Mouse (Mus musculus) forebrain, embryonic 13.5 days (tissue): ENCODE measurements around the gene Esr1. TPM values are rescaled to one million over a fixed set of nuclear protein-coding genes. Genes with fewer than 3 reads are reported as not detected.
A peak's percentile ranks its signal among the peaks of the same experiment; 100 is the strongest.

ENCODE experiments used
- ATAC-seq: fragments of 200-750 bp; cut with Nextera tagmentation; 2 replicates; pipeline ENCODE4 v1.8.0; 2017
- H3K27ac ChIP-seq: fragments of 300-500 bp; sonication (generic); 2 replicates; pipeline ENCODE4 v1.5.1; 2015; ENCODE audit warnings: inconsistent platforms, mild to moderate bottlenecking, moderate library complexity
- H3K27me3 ChIP-seq: fragments of 300-500 bp; sonication (generic); 2 replicates; pipeline ENCODE4 v1.6.1; 2015; ENCODE audit warnings: mild to moderate bottlenecking, inconsistent platforms
- H3K36me3 ChIP-seq: fragments of 300-500 bp; sonication (generic); 2 replicates; pipeline ENCODE4 v1.6.1; 2015; ENCODE audit warnings: mild to moderate bottlenecking, inconsistent platforms; ENCODE audit not compliant: poor library complexity, severe bottlenecking
- H3K4me1 ChIP-seq: fragments of 300-500 bp; sonication (generic); 2 replicates; pipeline ENCODE4 v1.6.1; 2015; ENCODE audit warnings: inconsistent platforms
- H3K4me2 ChIP-seq: fragments of 300-500 bp; sonication (generic); 2 replicates; pipeline ENCODE4 v1.6.1; 2015; ENCODE audit warnings: inconsistent platforms, mild to moderate bottlenecking, moderate library complexity
- H3K4me3 ChIP-seq: fragments of 300-500 bp; sonication (generic); 2 replicates; pipeline ENCODE4 v1.5.1; 2015; ENCODE audit warnings: mild to moderate bottlenecking, inconsistent platforms
- H3K9ac ChIP-seq: fragments of 300-500 bp; sonication (generic); 2 replicates; pipeline ENCODE4 v1.6.1; 2015; ENCODE audit warnings: mild to moderate bottlenecking, inconsistent platforms
- H3K9me3 ChIP-seq: fragments of 300-500 bp; sonication (generic); replicated peaks from 2 replicates; pipeline ENCODE4 v1.6.1; 2016; ENCODE audit warnings: inconsistent platforms
- whole genome bisulfite sequencing: fragments of 180-500 bp; shearing (Covaris S2); methylation state at CpG from one replicate; pipeline ENCODE4 v1.1.7; 2015; 5-methylcytosine and 5-hydroxymethylcytosine counted together
- polyA plus RNA-seq: library from polyadenylated mRNA; unstranded; fragments of >200 nt; fragmentation: Nextera tagmentation; extraction: Ambion mirVana; gene quantifications from 2 replicates; pipeline ENCODE4 v1.2.1, GENCODE M21; 2015

The Esr1 gene
- 0.04 TPM in 1 of 2 replicates, not detected in the other for polyA plus RNA-seq

- Histone ChIP-seq H3K4me3 (no peak within 1 kb of the TSS), H3K9ac (no peak within 1 kb of the TSS), H3K9me3 (no peaks in the 10 kb centered on the region), H3K27ac (no peak within 1 kb of the TSS), H3K36me3 (no peaks in the 10 kb centered on the region), H3K4me2 (no peak within 1 kb of the TSS), H3K27me3 (no peaks in the 10 kb centered on the region), H3K4me1 (no peaks in the 10 kb centered on the region)
- 45% methylated on average over 13 of the region's 13 CpGs for WGBS
- ATAC-seq = no peak
These were observed at the start of gene Esr1 for GRCm38 (mm10) chr10:4611386-4612155. TSS of gene Esr1 (plus strand) at chr10:4611593.

- Histone ChIP-seq H3K4me1 (no peaks in the 10 kb centered on the region), H3K27me3 (no peaks in the 10 kb centered on the region), H3K27ac (no peak overlapping the region), H3K9me3 (no peaks in the 10 kb centered on the region), H3K9ac (no peak overlapping the region), H3K4me3 (no peak overlapping the region), H3K36me3 (no peaks in the 10 kb centered on the region), H3K4me2 (no peak overlapping the region)
- no peak for ATAC-seq
- WGBS = 89% methylated on average over 1 of the region's 1 CpGs
These were observed 46.2 kb upstream of the Esr1 start for GRCm38 (mm10) chr10:4565148-4565547.

- 84% methylated on average over 4 of the region's 4 CpGs for WGBS
- H3K4me3 ChIP-seq = no peak overlapping the region
- no peak for ATAC-seq
These were observed 40.6 kb upstream of the Esr1 start for GRCm38 (mm10) chr10:4570778-4571177.

GRCm38 (mm10) chr10:4571304-4571703, 40.1 kb upstream of the Esr1 start:
- no peak overlapping the region for H3K4me3 ChIP-seq
- no peaks in the 10 kb centered on the region for H3K27me3 ChIP-seq
- no peak overlapping the region for H3K4me2 ChIP-seq
- no peaks in the 10 kb centered on the region for H3K4me1 ChIP-seq
- ATAC-seq = no peak
- WGBS = 61% methylated on average over 4 of the region's 4 CpGs
- no peaks in the 10 kb centered on the region for H3K36me3 ChIP-seq
- H3K9ac ChIP-seq = no peak overlapping the region
- no peaks in the 10 kb centered on the region for H3K9me3 ChIP-seq
- H3K27ac ChIP-seq = no peak overlapping the region

More at GRCm38 (mm10) chr10:4570778-4571177, 40.6 kb upstream of the Esr1 start:
- no peak overlapping the region for H3K9ac ChIP-seq
- no peaks in the 10 kb centered on the region for H3K27me3 ChIP-seq
- no peaks in the 10 kb centered on the region for H3K4me1 ChIP-seq
- H3K27ac ChIP-seq = no peak overlapping the region
- no peaks in the 10 kb centered on the region for H3K36me3 ChIP-seq
- no peaks in the 10 kb centered on the region for H3K9me3 ChIP-seq
- no peak overlapping the region for H3K4me2 ChIP-seq

GRCm38 (mm10) chr10:4581905-4582304, 29.5 kb upstream of the Esr1 start:
- Histone ChIP-seq H3K27ac (no peak overlapping the region), H3K4me2 (no peak overlapping the region), H3K36me3 (no peaks in the 10 kb centered on the region), H3K27me3 (no peaks in the 10 kb centered on the region), H3K4me1 (0 out of 2 replicates have a peak, but pooled peaks cover 4% of the 10 kb centered on the region), H3K4me3 (no peak overlapping the region), H3K9ac (no peak overlapping the region), H3K9me3 (no peaks in the 10 kb centered on the region)
- 72% methylated on average over 5 of the region's 5 CpGs for WGBS
- ATAC-seq = peak; percentile 91

GRCm38 (mm10) chr10:4586691-4587090, 24.7 kb upstream of the Esr1 start:
- Histone ChIP-seq H3K4me3 (no peak overlapping the region), H3K36me3 (no peaks in the 10 kb centered on the region), H3K27me3 (no peaks in the 10 kb centered on the region), H3K9me3 (no peaks in the 10 kb centered on the region), H3K9ac (no peak overlapping the region), H3K27ac (no peak overlapping the region), H3K4me2 (no peak overlapping the region), H3K4me1 (0 out of 2 replicates have a peak, but pooled peaks cover 4% of the 10 kb centered on the region)
- 88% methylated on average over 6 of the region's 6 CpGs for WGBS
- no peak for ATAC-seq

- Histone ChIP-seq H3K36me3 (no peaks in the 10 kb centered on the region), H3K27ac (no peak overlapping the region), H3K9me3 (no peaks in the 10 kb centered on the region), H3K27me3 (no peaks in the 10 kb centered on the region), H3K4me2 (no peak overlapping the region), H3K4me1 (no peaks in the 10 kb centered on the region), H3K9ac (no peak overlapping the region), H3K4me3 (no peak overlapping the region)
- no peak for ATAC-seq
- 83% methylated on average over 4 of the region's 4 CpGs for WGBS
These were observed 21.8 kb upstream of the Esr1 start for GRCm38 (mm10) chr10:4589576-4589975.

- no peaks in the 10 kb centered on the region for H3K9me3 ChIP-seq
- H3K4me1 ChIP-seq = no peaks in the 10 kb centered on the region
- H3K4me3 ChIP-seq = no peak overlapping the region
- H3K27me3 ChIP-seq = no peaks in the 10 kb centered on the region
- H3K27ac ChIP-seq = no peak overlapping the region
- ATAC-seq = no peak
- WGBS = 87% methylated on average over 8 of the region's 8 CpGs
- no peaks in the 10 kb centered on the region for H3K36me3 ChIP-seq
- no peak overlapping the region for H3K4me2 ChIP-seq
- H3K9ac ChIP-seq = no peak overlapping the region
These were observed 20.4 kb upstream of the Esr1 start for GRCm38 (mm10) chr10:4590956-4591355.

- Histone ChIP-seq H3K4me2 (no peak overlapping the region), H3K27me3 (no peaks in the 10 kb centered on the region), H3K4me3 (no peak overlapping the region), H3K4me1 (no peaks in the 10 kb centered on the region), H3K27ac (no peak overlapping the region), H3K36me3 (no peaks in the 10 kb centered on the region), H3K9ac (no peak overlapping the region), H3K9me3 (no peaks in the 10 kb centered on the region)
- no peak for ATAC-seq
- whole genome bisulfite sequencing = 64% methylated on average over 4 of the region's 4 CpGs
These were observed 17.6 kb upstream of the Esr1 start for GRCm38 (mm10) chr10:4593828-4594227.

- WGBS = 85% methylated on average over 4 of the region's 4 CpGs
- ATAC-seq = no peak
- no peaks in the 10 kb centered on the region for H3K27me3 ChIP-seq
- H3K27ac ChIP-seq = no peak overlapping the region
- no peaks in the 10 kb centered on the region for H3K9me3 ChIP-seq
- H3K4me2 ChIP-seq = no peak overlapping the region
- H3K36me3 ChIP-seq = no peaks in the 10 kb centered on the region
- H3K4me1 ChIP-seq = no peaks in the 10 kb centered on the region
- H3K9ac ChIP-seq = no peak overlapping the region
- no peak overlapping the region for H3K4me3 ChIP-seq
These were observed 14.2 kb upstream of the Esr1 start for GRCm38 (mm10) chr10:4597211-4597610.

- whole genome bisulfite sequencing = 70% methylated on average over 10 of the region's 10 CpGs
- ATAC-seq = 0 out of 2 replicates have a peak, but pooled peaks have one; percentile 13
These were observed 13.1 kb upstream of the Esr1 start for GRCm38 (mm10) chr10:4598244-4598842.

GRCm38 (mm10) chr10:4598916-4599315, 12.5 kb upstream of the Esr1 start:
- no peaks in the 10 kb centered on the region for H3K9me3 ChIP-seq
- H3K4me2 ChIP-seq = no peak overlapping the region
- 81% methylated on average over 12 of the region's 12 CpGs for WGBS
- H3K36me3 ChIP-seq = no peaks in the 10 kb centered on the region
- H3K27me3 ChIP-seq = no peaks in the 10 kb centered on the region
- H3K4me3 ChIP-seq = no peak overlapping the region
- ATAC-seq = peak; percentile 27; the same call in 1 of the 2 replicates
- no peaks in the 10 kb centered on the region for H3K4me1 ChIP-seq
- H3K9ac ChIP-seq = no peak overlapping the region
- H3K27ac ChIP-seq = no peak overlapping the region

More at GRCm38 (mm10) chr10:4598244-4598842, 13.1 kb upstream of the Esr1 start:
- Histone ChIP-seq H3K4me1 (no peaks in the 10 kb centered on the region), H3K9me3 (no peaks in the 10 kb centered on the region), H3K4me3 (no peak overlapping the region), H3K27ac (no peak overlapping the region), H3K27me3 (no peaks in the 10 kb centered on the region), H3K4me2 (no peak overlapping the region), H3K9ac (no peak overlapping the region), H3K36me3 (no peaks in the 10 kb centered on the region)
